Mouse (Mus musculus): Measurements from ENCODE around the gene Olfr231. TPM values are rescaled to one million over a fixed set of nuclear protein-coding genes. Genes with fewer than 3 reads are reported as not detected.

Gene Olfr231
- polyA plus RNA-seq (2012; fragmentation: generic; extraction: Trizol), result not detected

DNA sequence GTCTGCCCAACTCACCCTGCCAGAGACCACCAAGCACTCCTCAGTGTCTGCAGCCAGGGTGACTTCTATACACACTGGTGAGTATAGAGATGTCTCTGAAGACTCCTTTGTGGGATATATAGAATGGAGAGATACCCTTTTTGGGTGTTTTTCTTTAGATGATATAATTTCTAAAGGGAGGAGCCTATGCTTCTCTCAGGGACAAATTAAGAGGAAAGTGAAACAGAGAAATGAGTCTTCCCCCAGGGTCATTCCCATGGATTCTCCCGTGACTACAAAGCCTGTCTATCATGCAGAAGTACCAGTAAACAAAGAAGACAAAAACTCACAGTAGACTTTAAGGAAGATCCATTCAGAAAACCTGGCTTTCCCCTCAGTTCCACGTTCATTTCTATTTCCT lies at the start of gene Olfr231:
Gene Olfr231, minus strand, starts transcription at position 101 of the 400 bp plus-strand sequence.

DNA sequence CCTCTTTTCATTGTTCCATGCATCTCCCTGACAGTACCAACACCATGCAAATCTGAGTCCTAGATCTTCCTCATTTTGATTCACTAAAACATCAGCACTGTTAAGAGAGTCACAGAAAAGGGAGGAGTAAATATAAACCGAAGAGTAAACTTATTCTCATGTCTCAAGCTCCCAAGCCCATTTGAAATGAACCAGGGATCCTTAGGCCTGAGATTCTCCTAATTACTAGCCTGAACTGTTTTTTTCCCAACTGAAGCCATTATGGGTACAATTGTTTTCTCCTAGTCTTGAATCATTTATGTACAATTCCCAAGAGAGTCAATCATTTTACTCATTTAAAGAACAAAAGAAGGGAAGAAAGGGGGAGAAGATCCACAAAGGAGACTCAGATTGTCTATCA lies 34.4 kb upstream of the Olfr231 start, which contains the start of gene Olfr420:
Gene Olfr420, plus strand, starts transcription at position 301 of the 400 bp plus-strand sequence.

DNA sequence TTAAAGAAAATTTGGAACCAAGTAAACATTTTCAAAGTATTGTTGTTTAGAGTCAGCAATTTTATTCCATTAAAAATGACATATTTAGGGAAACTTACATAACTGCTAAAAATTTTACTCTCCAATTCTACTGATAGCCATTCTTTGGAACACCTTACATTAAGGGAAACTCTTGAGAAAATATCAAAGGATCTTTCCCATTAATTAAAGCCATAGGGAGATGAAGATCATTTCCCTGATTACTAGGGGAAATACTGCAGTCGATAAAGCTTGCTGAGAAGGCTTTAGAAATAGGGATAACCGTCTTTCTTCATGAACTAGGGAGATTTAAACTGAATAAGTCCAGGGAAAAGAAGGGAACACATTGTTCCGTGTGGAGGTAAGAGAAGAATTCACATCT lies 10.3 kb upstream of the Olfr231 start, which contains the start of gene Olfr424:
Gene Olfr424, plus strand, starts transcription at position 301 of the 400 bp plus-strand sequence.

DNA sequence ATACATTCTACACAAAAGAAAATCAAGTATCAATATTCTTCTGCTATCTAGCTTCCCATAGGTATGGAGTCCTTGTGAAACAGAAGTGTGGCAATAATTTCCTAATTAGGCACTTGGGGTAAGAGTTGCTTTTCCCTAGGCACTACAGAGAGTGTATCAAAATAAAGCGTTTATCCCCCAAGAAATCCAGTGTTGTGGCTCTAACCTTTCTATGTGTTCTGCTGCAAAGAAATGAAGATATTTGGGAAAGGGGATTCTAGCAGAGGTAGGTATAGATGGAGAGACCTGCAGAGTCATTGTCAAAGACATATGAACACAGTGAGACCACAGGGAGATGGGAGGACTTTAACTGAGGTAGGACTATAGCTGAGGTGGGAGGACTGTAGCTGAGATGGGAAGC lies 24.4 kb downstream of the Olfr231 start, which contains the start of gene Olfr427:
Gene Olfr427, plus strand, starts transcription at position 301 of the 400 bp plus-strand sequence.

DNA sequence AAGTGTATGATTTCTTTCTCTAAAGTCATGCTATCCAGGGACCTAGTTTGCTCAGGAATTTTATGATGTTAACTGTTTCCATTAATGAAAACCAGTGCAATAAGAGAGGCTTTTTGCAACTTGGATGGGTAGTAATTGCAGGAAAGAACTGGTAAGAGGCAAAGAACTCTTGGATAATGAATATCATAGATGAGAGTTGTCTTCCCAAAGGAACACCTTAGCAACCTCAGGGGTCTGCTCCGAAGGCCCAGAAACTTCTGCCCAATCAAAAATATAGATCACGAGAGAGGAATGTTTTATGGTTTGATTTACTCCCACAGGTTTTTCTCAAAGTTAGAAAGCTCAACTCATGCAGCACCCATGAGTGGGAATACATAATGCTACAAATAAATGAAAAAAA lies 36.9 kb downstream of the Olfr231 start, which contains the start of gene Olfr429:
Gene Olfr429, plus strand, starts transcription at position 301 of the 400 bp plus-strand sequence.

DNA sequence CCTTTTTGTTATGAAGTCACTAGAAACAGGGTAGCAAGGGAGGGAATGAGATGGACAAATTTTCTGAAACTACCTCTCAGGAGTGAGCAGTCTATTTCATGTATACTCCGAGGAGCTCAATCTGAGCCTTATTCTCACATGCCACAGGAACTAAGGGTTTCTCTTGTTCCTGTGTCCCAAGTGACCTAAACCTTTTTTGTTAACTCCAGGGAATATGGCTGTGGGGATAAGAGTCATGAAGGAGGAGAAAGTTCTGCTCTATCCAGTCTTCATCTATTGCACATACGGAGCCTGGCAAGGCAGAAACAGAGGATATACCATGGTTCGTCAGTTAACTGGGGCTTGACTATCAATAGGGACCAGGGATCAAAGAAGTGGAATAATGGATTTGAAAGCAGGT lies 54.7 kb downstream of the Olfr231 start, which contains the start of gene Olfr430:
Gene Olfr430, plus strand, starts transcription at position 301 of the 400 bp plus-strand sequence.

Other genes with a start within 250 kb of the Olfr231 start
- 1 to 10 TPM in 1 of 2 experiments, under 1 TPM in 1; 0.08 to 1.6 TPM for gene Ifi211, start 208.1 kb downstream of the Olfr231 start, polyA plus RNA-seq (2012; fragmentation: generic; extraction: Trizol)
- gene Mndal, start 178.7 kb downstream of the Olfr231 start, polyA plus RNA-seq (2012; fragmentation: generic; extraction: Trizol), result 1 to 10 TPM in 1 of 2 experiments, under 1 TPM in 1; 0.97 to 4.7 TPM
- 1 to 10 TPM in 1 of 2 experiments, under 1 TPM in 1; 0.63 to 7.4 TPM for gene Ifi203, start 178.5 kb downstream of the Olfr231 start, polyA plus RNA-seq (2012; fragmentation: generic; extraction: Trizol)
- gene Ifi202b, start 138.4 kb downstream of the Olfr231 start, polyA plus RNA-seq (2012; fragmentation: generic; extraction: Trizol), result 1 to 10 TPM in 1 of 2 experiments, under 1 TPM in 1; 0.32 to 4.0 TPM
- gene Ifi205, start 89.4 kb downstream of the Olfr231 start, polyA plus RNA-seq (2012; fragmentation: generic; extraction: Trizol), result not detected
- not detected for gene Olfr433, start 80.5 kb downstream of the Olfr231 start, polyA plus RNA-seq (2012; fragmentation: generic; extraction: Trizol)
- gene Olfr432, start 72.0 kb downstream of the Olfr231 start, polyA plus RNA-seq (2012; fragmentation: generic; extraction: Trizol), result not detected
- gene Olfr430, start 54.6 kb downstream of the Olfr231 start, polyA plus RNA-seq (2012; fragmentation: generic; extraction: Trizol), result not detected
- not detected for gene Olfr429, start 36.8 kb downstream of the Olfr231 start, polyA plus RNA-seq (2012; fragmentation: generic; extraction: Trizol)
- gene Olfr427, start 24.3 kb downstream of the Olfr231 start, polyA plus RNA-seq (2012; fragmentation: generic; extraction: Trizol), result not detected
- gene Olfr424, start 10.4 kb upstream of the Olfr231 start, polyA plus RNA-seq (2012; fragmentation: generic; extraction: Trizol), result not detected
- gene Olfr420, start 34.5 kb upstream of the Olfr231 start, polyA plus RNA-seq (2012; fragmentation: generic; extraction: Trizol), result not detected
- not detected for gene Spta1, start 51.6 kb upstream of the Olfr231 start, polyA plus RNA-seq (2012; fragmentation: generic; extraction: Trizol)
- gene Olfr419, start 130.9 kb upstream of the Olfr231 start, polyA plus RNA-seq (2012; fragmentation: generic; extraction: Trizol), result not detected
- gene Mptx1, start 209.4 kb upstream of the Olfr231 start, polyA plus RNA-seq (2012; fragmentation: generic; extraction: Trizol), result not detected
- not detected for gene Olfr417, start 244.0 kb upstream of the Olfr231 start, polyA plus RNA-seq (2012; fragmentation: generic; extraction: Trizol)

Data from C3H10T1/2 (cell line).